Mouse (Mus musculus) forelimb bud, embryonic 11.5 days (tissue): ENCODE measurements around the gene 9930104L06Rik.
"Not testable (repeated sequence)": the region's sequence is repeated elsewhere in the genome, so short reads cannot be mapped to it uniquely, and the experiment has no call there.

Experiments
- DNase-seq: peaks from one replicate; pipeline ENCODE4 v3.0.0-alpha.2; 2012; ENCODE audit warnings: low read depth, low spot score

Gene 9930104L06Rik

DNA sequence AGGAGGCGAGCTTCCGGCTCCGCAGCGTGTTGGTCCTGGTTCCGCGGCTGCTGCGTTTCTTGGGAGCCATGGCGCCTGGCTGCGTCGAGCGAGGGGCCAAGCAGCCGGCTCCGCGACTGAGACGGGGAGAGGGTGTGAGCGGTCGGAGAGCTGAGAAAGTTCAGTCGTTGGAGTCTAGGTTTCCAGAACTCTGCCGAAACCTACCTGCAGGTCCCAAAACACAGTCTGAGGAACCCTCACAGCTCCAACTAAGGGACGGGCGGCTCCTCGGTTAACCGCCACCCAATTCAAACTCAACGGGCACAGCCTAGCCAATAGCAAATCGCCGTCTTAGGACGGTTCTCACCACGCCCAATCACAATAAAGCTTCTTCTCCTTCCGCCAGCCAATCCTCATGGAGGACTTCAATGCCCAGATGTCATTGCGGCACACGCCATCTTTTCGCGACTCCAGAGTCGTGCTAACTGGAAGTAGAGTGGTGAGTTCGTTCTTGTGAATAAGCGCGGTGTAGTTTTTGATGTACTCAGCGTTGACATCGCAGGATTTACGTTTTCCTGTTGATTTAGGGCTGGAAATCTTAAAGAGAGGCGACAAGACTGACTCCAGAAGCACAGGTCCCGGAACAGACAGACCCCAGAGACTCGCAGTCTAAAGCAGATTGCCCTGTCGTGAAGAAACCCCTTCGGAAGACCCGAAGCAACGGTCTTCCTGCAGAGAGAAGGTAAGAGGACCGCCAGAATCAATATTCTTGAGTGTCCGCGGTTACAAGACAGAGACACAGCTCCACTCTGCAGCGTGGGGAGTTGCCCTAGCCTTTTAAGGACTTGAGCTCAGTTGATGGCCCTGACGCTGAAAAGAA is at the start of gene 9930104L06Rik:
9930104L06Rik (plus strand) TSS at position 436 of the 859 bp plus-strand sequence.
- DNase-seq: peak; percentile 97

DNA sequence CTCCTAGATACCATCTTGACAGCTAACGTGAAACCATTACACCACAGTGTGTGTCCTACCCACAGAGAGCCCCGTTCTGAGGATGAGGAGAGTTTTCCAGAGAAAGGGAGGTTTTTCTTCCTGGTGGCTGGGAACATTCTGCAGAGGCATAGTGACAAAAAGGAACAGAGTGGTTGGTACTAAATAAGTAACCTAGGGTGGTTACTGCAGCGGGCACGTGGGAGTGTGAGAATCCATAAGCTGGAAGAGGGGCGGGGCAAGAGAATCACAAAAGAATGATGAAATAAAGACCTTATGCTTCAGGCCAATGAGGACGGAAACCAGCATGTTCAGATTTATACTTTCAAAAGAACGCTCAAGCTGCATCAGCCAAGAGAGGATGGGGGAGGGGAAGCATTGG is 48.1 kb upstream of the 9930104L06Rik start:
- DNase-seq: no peak

DNA sequence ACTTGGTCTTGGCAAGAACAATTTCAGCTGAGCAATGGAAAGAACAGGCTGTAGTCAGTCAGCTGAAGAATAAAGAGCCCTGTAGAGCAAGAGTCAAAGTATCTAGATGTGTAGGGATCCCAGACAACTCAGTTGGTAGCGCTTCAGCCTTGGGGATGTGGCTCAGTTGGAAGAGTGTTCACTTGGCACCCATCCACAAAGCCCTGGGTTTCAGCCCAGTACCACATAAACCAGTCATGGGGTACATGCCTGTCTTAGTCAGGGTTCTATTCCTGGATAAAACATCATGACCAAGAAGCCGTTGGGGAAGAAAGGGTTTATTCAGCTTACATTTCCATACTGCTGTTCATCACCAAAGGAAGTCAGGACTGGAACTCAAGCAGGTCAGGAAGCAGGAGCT is 46.9 kb upstream of the 9930104L06Rik start:
- DNase-seq: no peak

DNA sequence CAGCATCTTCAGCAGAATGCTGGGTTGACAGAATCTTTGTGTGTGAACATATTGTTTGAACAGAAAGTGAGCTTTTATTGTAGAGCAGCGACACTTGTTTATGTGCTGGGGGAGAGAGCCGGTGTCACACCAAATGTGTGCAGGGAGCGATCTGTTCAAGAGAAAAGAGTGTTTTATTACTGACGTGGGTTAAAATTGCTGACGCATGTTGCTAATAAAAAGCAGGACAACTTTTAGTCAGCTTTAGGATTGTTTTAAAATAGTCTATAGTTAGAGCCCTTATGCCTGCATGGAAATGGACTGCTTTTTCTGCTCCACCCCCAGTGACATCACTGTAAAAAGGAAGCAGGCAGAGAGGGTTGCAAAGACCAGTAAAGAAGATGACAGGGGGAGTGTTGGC is 46.0 kb upstream of the 9930104L06Rik start:
- no peak for DNase-seq

DNA sequence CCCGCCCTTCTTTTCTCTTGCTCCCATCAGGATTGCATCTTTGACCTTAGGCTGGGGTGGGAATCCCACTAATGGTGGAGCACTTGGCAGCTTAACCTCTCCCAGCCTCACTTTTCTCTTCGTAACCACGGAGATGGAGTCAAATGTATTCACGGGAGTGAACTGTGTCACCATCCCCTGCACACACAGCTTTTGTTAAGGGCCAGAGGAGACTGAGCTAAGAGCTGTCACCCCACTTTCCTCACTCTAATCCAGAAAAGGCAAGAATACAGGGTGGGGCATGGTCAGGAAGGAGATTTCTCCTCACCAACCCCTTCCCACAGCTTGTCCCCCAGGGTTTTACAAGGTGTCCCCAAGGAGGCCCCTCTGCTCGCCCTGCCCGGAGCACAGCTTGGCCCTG is 43.1 kb upstream of the 9930104L06Rik start:
- DNase-seq: no peak

DNA sequence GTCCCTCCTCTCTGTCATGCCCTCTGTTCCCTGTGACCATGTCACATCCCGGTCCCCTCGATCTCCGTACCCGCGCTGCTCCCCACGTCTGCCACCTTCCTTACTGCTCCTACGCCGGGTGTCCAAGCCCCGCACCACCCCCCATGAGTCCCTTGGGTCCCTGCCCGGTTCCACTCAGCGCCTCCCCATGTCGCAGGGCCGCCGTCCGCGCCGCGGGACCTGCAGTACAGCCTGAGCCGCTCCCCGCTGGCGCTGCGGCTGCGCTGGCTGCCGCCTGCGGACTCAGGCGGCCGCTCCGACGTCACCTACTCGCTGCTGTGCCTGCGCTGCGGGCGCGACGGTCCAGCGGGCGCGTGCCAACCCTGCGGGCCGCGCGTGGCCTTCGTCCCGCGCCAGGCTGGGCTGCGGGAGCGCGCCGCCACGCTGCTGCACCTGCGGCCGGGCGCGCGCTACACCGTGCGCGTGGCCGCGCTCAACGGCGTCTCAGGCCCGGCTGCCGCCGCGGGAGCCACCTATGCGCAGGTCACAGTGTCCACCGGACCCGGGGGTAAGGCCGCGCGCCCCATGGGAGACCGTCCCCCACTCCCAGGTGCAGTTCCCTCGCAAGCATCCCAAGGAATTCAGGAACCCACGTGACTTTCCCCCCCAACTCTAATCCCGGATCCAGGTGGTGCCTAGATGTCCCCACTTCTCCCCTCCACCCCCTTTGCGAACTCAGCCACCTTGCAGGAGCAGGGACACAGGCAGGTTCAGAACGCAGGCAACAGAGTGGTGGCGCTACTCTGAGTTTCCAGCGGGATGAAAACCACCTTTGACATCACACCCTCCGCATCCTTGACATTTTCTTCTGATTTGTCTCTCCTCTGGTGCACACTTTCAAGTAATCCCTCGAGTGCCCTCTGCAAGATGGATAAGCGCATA is 42.1 kb upstream of the 9930104L06Rik start:
- no peak for DNase-seq

DNA sequence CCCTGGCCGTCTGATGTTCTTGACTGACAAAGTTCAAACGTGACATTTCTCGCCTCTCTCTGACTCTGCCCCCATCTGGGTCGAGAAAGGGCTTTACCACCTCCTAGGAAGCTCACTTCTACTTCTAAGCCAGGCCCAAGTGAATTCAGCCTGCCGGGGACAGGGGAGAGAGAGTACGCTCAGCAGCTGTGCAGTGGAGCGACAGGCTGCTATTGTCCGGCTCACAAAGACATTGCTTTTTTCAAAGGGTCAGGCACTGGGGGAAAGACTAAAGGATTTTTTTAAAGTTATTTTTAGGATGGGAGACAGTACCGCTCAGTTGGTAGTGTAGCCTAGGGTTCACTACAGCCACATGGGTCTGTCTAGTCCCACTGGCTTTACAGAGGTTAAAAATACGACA is 38.4 kb upstream of the 9930104L06Rik start:
- no peak for DNase-seq

DNA sequence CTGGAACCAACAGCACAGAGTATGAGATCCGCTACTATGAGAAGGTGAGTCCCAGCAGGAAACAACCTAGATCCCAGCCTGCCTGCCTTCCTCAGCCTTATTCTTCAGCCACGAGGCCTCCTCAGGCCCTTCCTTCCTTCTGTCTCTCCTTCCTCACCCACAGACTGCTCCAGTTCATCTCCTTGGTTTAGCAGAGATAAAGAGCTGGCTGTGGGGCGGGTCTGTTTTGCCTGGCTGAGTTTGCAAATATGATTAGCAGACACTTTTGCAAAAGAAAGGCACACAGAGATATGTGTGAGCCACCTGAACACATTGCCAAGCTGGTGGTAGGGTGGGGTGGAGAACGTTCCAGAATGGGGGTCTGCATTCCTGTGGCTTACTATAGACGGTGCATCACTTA is 36.9 kb upstream of the 9930104L06Rik start:
- no peak for DNase-seq

DNA sequence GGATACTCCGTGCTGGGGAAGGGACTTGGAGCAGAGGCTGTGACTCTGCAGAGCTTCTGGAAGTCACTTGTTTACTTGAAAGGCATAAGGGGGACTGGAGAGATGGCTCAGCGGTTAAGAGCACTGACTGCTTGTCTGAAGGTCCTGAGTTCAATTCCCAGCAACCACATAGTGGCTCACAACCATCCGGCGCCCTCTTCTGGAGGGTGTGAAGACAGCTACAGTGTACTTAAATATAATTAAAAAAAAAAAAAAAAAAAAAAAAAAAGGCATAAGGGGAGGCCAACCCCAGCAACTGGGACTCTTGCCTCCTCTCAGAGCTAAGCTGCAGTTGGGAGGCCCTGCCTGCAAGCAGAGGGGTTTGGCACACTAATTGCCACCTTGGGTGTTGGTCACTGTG is 31.4 kb upstream of the 9930104L06Rik start:
- DNase-seq: no peak

DNA sequence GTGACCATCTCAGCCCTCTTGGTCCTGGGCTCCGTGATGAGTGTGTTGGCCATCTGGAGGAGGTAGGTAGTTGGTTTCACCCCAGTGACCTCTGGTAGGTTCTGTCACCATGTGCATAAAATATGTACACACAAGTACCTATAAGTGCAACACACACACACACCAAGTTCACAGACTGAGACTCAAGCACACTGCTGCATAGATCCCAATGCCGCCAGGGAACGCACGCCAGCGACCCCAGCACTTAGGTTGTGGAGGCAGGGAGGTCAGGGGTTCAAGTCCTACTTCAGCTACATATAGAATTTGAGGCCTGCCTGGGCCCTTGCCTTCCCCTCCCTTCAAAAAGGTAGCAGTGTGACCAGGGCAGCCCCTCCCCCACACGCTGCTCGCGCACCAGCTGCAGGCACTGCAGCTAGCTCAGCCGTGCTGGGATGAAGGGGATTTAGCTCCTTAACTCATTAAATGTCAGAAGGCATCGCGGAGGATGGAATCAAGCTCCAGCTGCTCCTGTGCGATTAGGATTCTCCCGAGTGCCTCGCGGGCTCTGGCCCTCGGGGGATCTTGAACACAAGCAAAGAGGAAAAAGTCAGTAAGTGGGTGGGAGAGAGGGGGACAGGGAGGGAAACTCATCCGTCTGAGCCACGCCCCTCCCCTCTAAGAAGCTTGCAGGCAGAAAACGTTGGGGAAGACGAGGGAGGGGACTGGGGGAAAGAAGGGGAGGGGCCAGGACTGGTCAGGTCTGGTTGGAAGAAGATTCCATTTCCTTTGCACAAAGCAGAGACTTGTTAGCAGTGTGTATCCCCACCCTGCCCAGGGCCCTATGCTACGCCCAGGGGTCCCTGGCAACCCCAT is 30.7 kb upstream of the 9930104L06Rik start:
- DNase-seq: peak; percentile 72

DNA sequence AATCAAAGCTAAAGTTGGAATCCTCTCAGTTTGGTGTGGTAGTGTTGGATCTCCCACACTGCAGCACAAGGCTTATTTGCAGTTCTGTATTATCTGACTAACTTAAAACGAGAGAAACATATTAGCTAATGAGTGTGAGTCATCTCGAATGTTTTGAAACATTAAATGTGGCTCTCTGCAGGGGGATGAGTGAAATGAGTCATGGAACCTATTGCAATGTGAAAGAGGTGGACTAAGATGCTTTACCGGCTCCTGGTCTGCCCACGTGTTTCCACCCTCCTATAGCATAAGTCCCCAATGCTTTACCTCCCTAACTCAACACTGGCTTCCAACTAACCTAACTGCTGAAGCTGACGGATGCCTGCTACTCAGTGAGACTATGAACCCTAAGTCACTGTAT is 8.7 kb upstream of the 9930104L06Rik start:
- no peak for DNase-seq

DNA sequence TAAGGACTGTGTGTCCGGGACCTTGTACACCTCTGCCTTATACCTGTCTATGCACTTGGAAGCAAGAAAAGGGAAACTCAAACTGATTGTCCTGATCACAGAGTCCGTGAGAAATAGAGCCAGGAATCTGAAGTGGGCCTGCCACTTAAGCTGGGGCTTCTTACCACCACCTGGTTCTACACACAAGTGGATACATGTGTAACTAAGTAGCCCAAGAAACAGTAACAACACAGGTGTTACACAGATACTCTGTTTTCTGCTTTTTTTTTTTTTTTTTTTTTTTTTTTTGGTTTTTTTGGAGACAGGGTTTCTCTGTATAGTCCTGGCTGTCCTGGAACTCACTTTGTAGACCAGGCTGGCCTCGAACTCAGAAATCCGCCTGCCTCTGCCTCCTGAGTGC is 2.4 kb downstream of the 9930104L06Rik start, which contains the start of gene Cdca8:
Cdca8 (minus strand) TSS at position 101 of the 400 bp plus-strand sequence.
- not testable (repeated sequence) for DNase-seq

DNA sequence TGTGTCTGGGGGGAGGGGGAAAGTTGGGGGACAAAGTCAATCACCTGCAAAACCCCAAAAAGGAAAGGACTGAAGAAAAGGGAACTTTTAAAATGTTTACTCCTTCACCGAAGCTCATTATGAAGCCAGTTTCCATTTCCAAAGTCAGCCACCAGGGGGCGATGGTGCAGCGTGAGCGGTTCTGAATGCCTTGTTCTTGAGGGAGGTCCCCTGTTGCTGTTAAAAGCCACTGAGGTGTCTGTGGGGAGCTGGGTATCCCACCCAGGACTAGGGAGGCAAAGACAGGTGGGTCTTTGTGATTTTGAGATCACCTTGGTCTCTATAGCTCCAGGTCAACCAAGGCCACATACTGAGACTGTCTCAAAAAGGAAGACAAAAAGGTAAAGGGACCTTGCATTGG is 6.2 kb downstream of the 9930104L06Rik start:
- DNase-seq: peak; percentile 79

DNA sequence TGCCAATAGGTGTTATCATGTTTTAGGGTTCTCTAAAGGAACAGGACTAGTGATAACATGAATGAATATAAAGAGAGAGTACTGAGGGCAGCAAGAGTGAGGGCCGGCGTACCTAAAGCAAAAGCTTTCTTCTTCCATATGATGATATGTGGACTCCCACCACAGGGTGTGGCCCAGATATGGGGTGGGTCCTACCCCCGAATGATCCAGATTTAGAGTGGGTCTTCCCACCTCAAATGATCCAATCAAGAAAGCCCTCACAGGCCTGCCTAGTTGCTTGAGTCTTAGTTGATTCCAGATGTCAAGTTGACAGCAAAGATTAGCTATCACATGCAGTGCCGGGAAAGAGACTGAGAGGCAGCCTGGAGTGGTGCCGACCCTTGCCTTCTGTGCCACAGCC is 6.9 kb downstream of the 9930104L06Rik start:
- DNase-seq: no peak

DNA sequence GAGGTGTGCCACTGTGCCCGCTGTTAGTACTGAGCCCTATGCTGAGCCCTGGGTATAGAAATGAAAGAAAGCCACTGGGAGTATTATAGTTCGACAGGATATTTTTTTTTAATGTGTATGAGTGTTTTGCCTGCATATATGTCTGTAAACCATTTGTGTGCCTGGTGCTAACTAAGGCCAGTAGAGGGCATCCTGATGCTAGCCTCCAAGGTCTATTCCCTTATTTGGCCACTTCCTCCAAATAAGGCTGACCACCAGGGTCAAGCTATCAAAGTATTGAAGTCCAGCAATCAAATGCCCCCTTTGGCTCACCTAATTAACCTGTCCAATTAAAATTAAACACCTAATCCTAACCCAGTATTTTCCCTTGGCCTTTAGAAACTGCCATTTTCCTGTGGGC is 8.1 kb downstream of the 9930104L06Rik start:
- DNase-seq: no peak

DNA sequence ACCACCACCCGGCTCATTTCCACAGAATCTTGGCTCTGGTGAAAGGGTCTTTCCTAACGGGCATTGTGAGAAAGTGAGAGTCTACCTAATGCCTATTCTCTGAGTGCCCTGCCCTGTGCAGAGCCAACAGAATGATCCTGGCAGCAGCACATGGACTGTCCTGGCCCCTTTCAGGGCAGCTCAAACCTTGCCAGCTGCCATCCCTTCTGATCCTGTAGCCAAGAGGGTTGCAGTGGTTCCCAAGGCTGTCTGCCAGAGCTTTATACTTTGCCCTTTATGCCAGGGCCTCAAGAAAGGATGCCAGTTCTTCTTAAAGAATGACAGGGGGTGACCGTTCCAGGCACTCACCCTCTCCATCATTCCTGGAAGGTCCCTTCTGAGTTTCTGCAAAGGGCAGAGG is 12.6 kb downstream of the 9930104L06Rik start:
- DNase-seq: no peak

DNA sequence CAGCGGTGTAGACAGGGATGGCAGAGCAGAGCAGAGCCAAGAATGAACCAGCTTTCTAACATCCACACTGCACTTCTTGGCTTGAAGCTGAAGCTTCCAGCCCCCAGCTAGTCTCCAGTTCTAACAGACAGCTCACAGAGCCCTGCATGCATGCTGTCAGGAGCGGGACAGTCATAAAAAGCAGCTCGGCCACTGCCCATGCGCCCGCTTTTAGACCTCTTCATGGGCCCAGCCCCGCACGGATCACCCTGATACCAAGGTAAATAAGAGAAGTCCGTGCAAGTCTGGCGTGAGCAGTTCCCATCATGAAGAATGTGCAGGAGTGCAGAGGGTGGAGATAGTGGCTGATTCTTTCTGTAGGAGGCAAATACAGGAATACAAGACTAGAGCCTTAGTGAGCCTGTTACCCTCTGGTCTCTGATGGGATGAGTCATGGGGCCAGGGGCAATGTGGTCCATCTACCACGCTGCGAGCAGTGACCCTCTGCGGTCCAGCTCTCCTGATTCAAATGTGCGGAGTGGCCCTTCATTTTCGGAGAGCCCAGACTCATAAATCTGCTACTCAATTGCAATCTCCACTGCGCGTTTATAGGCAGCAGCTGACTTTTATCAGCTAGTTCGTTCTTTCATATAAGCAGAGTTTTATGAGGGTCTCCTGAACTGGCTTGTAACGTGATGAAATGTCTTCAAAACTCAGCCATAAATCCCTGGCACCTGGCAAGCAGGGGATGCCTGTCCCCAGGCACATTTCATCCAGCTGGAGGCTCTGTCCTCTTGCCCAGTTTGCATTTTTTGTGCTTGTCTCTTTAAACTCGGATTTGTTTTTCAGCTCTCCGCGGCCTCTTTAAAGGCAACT is 13.6 kb downstream of the 9930104L06Rik start:
- DNase-seq: peak; percentile 82

DNA sequence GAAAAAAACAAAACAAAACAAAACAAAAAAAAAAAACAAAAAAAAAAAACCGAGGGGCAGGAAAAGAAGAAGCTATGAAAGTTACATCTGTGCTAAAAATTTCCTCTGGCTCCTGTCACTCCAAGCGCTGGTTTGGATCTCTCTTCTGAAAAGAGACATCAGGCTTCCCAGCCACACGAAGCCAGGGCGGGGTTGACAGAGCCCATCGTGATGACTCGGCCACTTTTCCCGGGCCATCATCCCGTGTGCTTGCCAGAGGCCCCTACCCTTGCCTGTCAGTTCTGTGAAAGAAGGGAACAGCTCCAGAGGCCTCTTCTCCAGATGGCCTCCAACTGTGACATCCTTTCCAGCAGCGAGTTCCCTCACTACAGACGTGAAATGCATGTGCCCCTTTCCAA is 14.2 kb downstream of the 9930104L06Rik start:
- no peak for DNase-seq

DNA sequence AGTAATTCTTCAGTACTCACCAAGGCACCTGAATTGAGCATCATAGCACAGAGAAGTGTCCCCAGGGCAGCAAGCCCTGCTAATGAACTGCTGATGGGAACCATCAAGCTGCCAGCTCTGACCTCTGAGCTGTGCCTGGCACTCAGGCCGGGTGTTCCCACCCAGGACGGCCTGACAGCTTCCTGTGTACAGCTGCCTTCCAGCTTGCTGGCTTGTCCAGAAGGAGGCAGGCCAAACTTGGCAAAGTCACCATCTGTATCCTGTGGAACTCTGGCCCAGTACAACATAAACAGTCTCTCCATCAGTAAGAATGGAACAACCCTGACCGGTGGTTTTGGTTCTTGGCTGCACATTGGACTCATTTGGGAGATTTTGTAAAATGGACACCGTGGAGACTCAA is 16.7 kb downstream of the 9930104L06Rik start:
- no peak for DNase-seq

DNA sequence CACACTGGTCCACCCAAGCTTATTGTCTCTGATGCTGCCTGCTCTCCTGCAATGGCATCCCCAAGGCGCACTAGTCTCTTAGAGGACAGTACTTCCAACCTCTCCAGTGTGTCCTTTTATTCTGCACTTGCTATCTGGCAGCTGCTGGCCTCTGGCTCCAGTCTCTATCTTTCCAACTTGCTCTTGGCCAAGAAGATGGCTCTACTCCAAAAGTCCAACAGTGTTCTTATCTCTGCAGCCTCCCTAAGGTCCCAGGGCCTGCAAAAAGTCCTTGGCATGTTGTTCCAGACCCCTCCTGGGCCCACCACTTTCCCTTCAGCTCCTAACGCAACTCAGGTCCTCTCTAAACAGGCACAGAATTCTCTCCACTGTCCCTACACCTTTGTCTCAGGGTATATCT is 20.4 kb downstream of the 9930104L06Rik start:
- no peak for DNase-seq

DNA sequence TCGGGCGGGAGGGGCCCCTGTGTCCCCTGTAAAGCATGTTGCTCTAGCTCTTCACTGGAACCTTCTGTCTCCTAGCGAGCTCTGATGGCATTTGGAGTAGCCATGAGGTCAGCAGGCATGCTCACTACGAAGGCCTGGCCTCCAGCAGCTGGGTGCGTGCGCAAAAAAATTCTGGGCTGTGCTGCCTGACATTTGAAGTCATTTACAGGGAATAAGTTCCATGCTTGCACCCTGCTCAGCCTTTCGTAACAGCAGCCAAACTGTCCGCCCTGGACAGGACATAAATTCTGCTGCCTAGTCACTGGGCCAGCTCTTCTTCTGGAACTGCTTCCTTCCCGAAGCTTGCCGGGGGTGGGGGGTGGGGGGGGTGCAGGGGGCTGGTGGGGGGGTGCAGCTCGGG is 22.2 kb downstream of the 9930104L06Rik start:
- DNase-seq: no peak
